Mouse (Mus musculus): ENCODE data around the gene Tmed4. TPM values are rescaled to one million over a fixed set of nuclear protein-coding genes. Genes with fewer than 3 reads are reported as not detected.

Gene Tmed4
- polyA plus RNA-seq (2015; fragmentation: Nextera tagmentation; extraction: Ambion mirVana) = 116 TPM in 2 replicates

DNA sequence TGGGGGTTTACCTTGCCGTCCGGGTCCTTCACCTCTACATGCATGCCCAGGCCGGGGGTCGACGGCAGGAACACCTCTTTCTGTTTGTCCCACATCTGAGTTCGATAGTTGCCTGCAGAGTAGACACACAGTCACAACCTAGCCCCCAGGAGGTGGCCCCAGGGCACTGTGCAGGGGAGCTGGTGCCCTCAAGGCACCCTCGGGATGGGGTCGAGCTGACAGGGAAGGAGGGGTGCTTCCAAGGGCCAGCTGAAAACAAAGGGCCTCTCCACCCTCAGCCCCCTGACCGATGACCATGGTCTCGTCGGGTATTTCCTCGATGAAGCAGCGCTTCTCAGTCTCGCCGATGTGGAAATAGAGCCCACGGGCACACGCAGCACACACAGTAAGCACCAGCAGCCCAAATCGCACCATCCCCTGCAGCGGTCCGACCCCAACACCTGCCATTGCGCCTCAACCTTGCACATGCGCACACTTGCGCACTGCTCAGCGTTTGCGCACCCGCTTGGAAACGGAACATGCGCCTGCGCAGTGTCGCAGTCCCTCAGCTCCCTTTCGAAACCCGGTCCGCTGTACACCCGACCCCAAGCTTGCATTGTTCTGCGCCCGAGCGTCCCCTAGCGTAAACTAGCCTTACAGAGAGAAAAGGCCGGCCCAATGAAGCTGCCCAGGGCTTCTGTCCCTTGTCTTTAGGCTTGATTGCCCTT lies at the start of gene Tmed4:
Tmed4 (minus strand) TSS at position 484 of the 707 bp plus-strand sequence.
- under 1% methylated on average over 39 of the region's 39 CpGs for WGBS
- H3K9me3 ChIP-seq = no peaks in the 10 kb centered on the region
- H3K4me1 ChIP-seq = peaks cover 16% of the 10 kb centered on the region; the same call in 1 of the 2 replicates
- peak within 1 kb of the TSS; percentile 92 for H3K4me3 ChIP-seq (replicated peaks)
- H3K9ac ChIP-seq = peak within 1 kb of the TSS; percentile 87
- peaks cover 10% of the 10 kb centered on the region; the same call in 1 of the 2 replicates for H3K36me3 ChIP-seq
- ATAC-seq (ENCODE audit: insufficient read depth, low FRiP score, low read depth) = peak; percentile 97
- peak within 1 kb of the TSS; percentile 83 for H3K4me2 ChIP-seq
- no peaks in the 10 kb centered on the region for H3K27me3 ChIP-seq (replicated peaks)
- H3K27ac ChIP-seq = peak within 1 kb of the TSS; percentile 51; the same call in 1 of the 2 replicates

DNA sequence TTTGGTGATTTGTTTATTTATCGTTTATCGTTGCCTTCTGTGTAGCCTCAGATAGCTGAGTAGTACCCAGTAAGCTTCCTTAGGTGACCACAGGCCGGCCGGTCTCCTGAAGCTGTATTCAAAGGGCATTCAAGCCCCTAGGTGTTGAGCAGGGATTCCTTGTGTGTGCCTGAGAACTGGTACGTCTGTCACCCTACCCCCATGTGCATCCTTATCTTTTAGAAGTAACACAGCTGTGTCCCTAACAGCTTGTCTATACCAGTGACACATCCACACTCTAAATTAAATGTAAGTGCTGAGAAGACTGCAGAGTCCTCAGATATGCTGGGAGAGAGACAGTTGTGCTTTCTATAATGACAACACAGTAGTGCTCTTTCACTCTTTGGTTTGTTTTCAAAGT lies 48.7 kb upstream of the Tmed4 start:
- H3K4me3 ChIP-seq (replicated peaks) = no peak overlapping the region
- H3K9me3 ChIP-seq = no peaks in the 10 kb centered on the region
- H3K36me3 ChIP-seq = peaks cover 19% of the 10 kb centered on the region; the same call in 1 of the 2 replicates

DNA sequence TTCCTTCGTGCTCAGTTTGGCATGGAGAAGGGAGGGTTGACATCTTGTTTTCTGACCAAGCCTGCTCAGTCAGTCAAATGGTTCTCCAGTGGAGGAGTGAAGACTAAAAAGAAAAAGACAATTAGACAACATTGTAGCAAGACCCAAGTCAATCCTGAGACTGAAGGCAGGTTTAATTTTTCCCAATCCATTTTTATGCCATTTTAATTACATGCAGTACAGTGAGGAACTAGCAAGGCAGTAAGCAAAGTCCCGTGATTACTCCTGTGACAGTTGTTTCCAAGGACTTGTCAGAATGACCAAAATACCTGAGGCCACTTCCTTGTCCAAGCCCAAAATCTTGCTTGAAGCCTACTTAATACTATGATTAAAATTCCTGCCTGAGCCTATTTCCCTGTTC lies 47.4 kb upstream of the Tmed4 start:
- H3K27ac ChIP-seq = no peak overlapping the region
- H3K9me3 ChIP-seq = no peaks in the 10 kb centered on the region
- H3K36me3 ChIP-seq = peaks cover 26% of the 10 kb centered on the region
- no peaks in the 10 kb centered on the region for H3K27me3 ChIP-seq (replicated peaks)
- no peak overlapping the region for H3K4me2 ChIP-seq
- H3K4me3 ChIP-seq (replicated peaks) = no peak overlapping the region
- H3K4me1 ChIP-seq = no peaks in the 10 kb centered on the region
- ATAC-seq (ENCODE audit: insufficient read depth, low FRiP score, low read depth) = no peak
- WGBS = 88% methylated on average over 2 of the region's 2 CpGs
- no peak overlapping the region for H3K9ac ChIP-seq

More for the DNA sequence above, 48.7 kb upstream of the Tmed4 start:
- Histone ChIP-seq H3K4me2 (no peak overlapping the region), H3K9ac (no peak overlapping the region), H3K27me3 (replicated peaks) (no peaks in the 10 kb centered on the region), H3K27ac (no peak overlapping the region), H3K4me1 (no peaks in the 10 kb centered on the region)
- no peak for ATAC-seq (ENCODE audit: insufficient read depth, low FRiP score, low read depth)
- WGBS = 77% methylated on average over 5 of the region's 5 CpGs

DNA sequence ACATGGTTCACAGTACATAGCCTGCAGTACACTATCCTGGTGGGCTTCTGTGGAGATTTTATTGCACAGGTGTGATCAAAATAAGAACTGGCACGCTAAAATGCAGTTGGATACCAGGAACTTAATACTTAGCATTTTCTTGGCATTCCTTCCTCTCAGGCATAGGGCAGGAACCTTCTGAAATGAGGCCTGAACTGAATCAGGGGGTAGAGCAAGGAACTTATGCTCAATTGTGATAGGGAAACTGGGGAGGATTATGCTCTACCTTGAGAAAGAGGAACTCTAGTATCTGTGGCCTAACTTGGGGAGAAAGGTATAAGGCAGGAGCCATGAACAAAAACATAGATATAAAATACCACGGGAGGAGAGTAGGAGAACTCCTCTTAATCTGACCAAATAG lies 44.7 kb upstream of the Tmed4 start:
- H3K36me3 ChIP-seq = peaks cover 40% of the 10 kb centered on the region

DNA sequence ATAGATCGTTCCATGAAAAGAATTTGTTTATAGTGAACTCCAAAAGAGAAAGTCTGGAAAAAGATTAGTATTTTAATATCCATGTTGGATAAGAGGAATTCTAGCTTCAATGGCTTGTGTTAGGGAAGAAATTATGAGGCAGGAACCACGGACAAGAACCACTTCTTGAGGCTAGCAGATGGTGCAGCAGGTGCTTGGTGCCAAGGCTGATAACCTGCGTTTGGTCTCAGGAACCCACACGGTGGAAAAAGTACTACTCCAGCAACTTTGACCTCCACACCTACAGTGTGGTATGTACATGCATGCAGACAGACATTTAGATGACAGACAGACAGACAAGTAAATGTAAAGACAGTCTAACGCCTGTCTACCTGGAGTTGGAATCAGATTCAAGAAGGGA lies 43.9 kb upstream of the Tmed4 start:
- Histone ChIP-seq H3K9me3 (no peaks in the 10 kb centered on the region), H3K27me3 (replicated peaks) (no peaks in the 10 kb centered on the region), H3K27ac (no peak overlapping the region), H3K36me3 (peaks cover 39% of the 10 kb centered on the region), H3K9ac (no peak overlapping the region), H3K4me3 (replicated peaks) (no peak overlapping the region), H3K4me2 (no peak overlapping the region), H3K4me1 (no peaks in the 10 kb centered on the region)
- WGBS = 87% methylated on average over 5 of the region's 5 CpGs
- no peak for ATAC-seq (ENCODE audit: insufficient read depth, low FRiP score, low read depth)

More for the DNA sequence above, 44.7 kb upstream of the Tmed4 start:
- Histone ChIP-seq H3K9ac (no peak overlapping the region), H3K4me1 (no peaks in the 10 kb centered on the region), H3K4me3 (replicated peaks) (no peak overlapping the region), H3K27ac (no peak overlapping the region), H3K9me3 (no peaks in the 10 kb centered on the region), H3K4me2 (no peak overlapping the region), H3K27me3 (replicated peaks) (no peaks in the 10 kb centered on the region)
- no peak for ATAC-seq (ENCODE audit: insufficient read depth, low FRiP score, low read depth)
- WGBS = 81% methylated on average over 2 of the region's 2 CpGs

DNA sequence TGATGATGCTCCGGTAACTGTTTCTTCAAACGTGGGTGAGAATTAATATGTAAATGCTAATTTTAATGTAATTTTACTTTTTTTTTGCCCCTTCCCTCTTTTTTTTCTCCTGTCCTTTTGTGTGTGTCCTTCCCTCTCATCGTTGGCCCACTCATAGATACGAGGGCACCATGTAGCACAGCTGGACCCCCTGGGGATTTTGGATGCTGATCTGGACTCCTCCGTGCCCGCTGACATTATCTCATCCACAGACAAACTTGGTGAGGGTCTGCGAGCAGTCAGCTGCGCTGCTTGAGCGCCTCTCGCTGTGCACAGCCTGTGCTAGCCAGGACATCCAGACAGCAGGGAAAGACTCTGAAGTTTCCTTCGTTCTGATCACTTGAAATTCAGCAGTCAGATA lies 42.2 kb upstream of the Tmed4 start:
- Histone ChIP-seq H3K27me3 (replicated peaks) (no peaks in the 10 kb centered on the region), H3K36me3 (peaks cover 34% of the 10 kb centered on the region), H3K9ac (no peak overlapping the region), H3K4me3 (replicated peaks) (no peak overlapping the region), H3K4me1 (no peaks in the 10 kb centered on the region), H3K27ac (no peak overlapping the region), H3K9me3 (no peaks in the 10 kb centered on the region), H3K4me2 (no peak overlapping the region)
- no peak for ATAC-seq (ENCODE audit: insufficient read depth, low FRiP score, low read depth)
- WGBS = 89% methylated on average over 11 of the region's 11 CpGs

DNA sequence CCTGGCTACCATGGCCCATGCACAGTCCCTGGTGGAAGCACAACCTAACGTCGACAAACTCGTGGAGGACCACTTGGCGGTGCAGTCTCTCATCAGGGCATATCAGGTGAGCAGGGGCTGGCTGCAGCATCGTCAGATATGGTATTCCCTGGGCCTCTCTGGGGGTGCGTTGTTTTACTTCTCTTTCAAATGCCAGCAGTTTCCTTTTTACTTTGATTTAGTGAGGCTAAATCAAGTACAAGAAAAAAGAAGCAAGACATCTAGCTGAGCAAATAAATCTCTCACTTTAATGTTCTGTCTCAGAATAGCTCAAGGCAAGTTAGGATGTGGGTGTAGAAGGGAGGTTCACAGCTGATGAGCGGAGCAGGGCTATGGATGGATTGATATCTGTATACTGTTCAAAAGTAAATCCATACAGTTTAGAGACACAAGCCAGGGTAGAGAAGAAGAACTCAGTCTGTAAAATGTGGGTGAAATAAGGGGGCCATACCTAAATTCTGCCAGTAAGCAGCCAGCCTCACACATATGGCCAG lies 39.3 kb upstream of the Tmed4 start:
- no peak for ATAC-seq (ENCODE audit: insufficient read depth, low FRiP score, low read depth)
- Histone ChIP-seq H3K36me3 (peaks cover 32% of the 10 kb centered on the region), H3K4me1 (no peaks in the 10 kb centered on the region), H3K27ac (no peak overlapping the region), H3K9ac (no peak overlapping the region), H3K27me3 (replicated peaks) (no peaks in the 10 kb centered on the region), H3K4me3 (replicated peaks) (no peak overlapping the region), H3K4me2 (no peak overlapping the region), H3K9me3 (no peaks in the 10 kb centered on the region)
- 75% methylated on average over 7 of the region's 7 CpGs for WGBS

DNA sequence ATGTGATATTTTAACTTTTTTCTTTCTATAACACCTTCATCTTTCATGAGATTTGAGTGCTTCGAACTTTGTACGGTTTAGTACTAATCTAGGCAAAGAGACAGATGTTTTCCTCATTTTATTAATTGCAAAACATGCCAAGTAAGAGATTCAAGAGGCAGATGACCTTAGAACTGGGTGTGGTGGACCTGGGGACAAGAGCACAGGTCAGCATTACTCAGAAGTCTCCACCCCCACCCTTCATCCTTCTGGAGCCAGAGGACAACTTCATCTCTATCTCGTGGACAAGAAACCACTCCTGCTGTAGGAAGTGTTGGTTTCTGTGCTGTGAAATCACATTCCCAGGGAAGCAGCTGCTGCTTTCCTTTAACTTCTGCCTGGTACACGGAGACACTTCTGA lies 33.5 kb upstream of the Tmed4 start:
- no peak overlapping the region for H3K4me2 ChIP-seq
- 0 out of 2 replicates have a peak, but pooled peaks cover 16% of the 10 kb centered on the region for H3K36me3 ChIP-seq
- no peaks in the 10 kb centered on the region for H3K27me3 ChIP-seq (replicated peaks)
- no peaks in the 10 kb centered on the region for H3K4me1 ChIP-seq
- H3K9me3 ChIP-seq = no peaks in the 10 kb centered on the region
- WGBS = 90% methylated on average over 4 of the region's 4 CpGs
- no peak for ATAC-seq (ENCODE audit: insufficient read depth, low FRiP score, low read depth)
- no peak overlapping the region for H3K4me3 ChIP-seq (replicated peaks)
- no peak overlapping the region for H3K27ac ChIP-seq
- H3K9ac ChIP-seq = no peak overlapping the region

DNA sequence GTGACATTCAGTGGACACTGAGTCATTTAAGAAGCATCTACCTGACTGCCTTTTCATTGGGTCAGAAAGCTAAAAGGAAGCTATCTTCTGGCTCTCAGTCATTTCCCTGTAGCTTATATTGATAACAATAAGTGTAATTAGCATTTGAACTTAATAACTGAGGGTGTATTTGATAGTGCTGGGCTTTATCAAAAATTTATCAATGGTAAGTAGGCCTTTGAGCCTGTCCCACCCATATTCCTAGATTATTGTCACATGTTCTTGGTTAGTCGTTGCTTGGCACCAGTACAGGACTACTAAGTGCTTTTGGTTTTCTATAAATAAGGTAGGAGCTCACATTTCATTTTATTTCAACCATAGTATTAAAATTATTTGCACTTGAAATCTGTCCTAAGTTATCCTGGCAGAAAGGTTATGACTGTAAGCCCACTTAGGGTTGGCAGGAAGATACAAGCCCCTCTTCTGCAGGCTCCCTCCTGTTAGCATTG lies 31.3 kb upstream of the Tmed4 start:
- Histone ChIP-seq H3K27me3 (replicated peaks) (no peaks in the 10 kb centered on the region), H3K4me2 (no peak overlapping the region), H3K4me1 (no peaks in the 10 kb centered on the region), H3K27ac (no peak overlapping the region), H3K9ac (no peak overlapping the region), H3K9me3 (no peaks in the 10 kb centered on the region), H3K4me3 (replicated peaks) (no peak overlapping the region), H3K36me3 (peaks cover 21% of the 10 kb centered on the region; the same call in 1 of the 2 replicates)
- 72% methylated on average over 1 of the region's 1 CpGs for WGBS
- no peak for ATAC-seq (ENCODE audit: insufficient read depth, low FRiP score, low read depth)

DNA sequence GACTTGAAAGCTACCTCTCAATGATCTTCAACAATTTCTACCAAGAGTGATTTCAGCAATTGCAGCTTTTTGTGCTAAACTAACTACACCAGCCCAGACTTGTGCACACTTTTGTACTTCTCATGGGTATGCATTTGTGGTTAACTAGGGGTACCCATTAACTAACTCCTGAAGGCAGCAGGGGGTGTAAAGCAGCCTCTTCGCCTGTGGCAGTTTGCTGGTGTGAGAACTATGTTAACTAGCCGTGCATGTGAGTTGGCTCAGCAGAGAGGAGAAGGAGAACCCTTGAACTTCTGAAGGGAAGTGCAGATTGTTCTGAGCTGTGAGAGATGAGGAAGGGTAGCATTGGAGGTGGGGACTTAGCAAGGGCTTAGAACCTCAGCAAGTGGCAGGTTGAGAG lies 28.1 kb upstream of the Tmed4 start:
- H3K27me3 ChIP-seq (replicated peaks) = no peaks in the 10 kb centered on the region
- H3K4me3 ChIP-seq (replicated peaks) = no peak overlapping the region
- H3K9me3 ChIP-seq = no peaks in the 10 kb centered on the region
- no peaks in the 10 kb centered on the region; the same call in 1 of the 2 replicates for H3K4me1 ChIP-seq
- H3K4me2 ChIP-seq = no peak overlapping the region
- no peak for ATAC-seq (ENCODE audit: insufficient read depth, low FRiP score, low read depth)
- no peak overlapping the region for H3K27ac ChIP-seq
- H3K9ac ChIP-seq = no peak overlapping the region
- peaks cover 33% of the 10 kb centered on the region; the same call in 1 of the 2 replicates for H3K36me3 ChIP-seq
- 89% methylated on average over 2 of the region's 2 CpGs for WGBS

DNA sequence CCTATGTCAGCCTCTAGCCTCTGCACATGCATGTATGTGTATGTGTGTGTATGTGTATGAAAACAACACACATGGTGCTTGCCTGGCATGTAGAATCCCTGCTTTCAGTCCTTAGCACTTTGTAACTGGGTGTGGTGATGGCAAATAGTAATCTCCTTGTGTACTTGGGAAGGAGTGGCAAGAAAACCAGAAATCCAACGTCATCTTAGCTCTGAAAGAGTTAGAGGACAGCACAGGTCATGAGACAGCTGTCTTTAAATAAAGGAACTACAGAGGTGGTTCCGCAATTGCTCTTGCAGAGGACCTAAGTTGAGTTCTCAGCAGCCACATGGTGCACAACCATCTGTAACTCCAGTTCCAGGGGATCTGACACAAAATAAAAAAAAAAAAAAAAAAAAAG lies 24.8 kb upstream of the Tmed4 start:
- peak overlapping the region; percentile 14; the same call in 1 of the 2 replicates for H3K27ac ChIP-seq
- H3K9me3 ChIP-seq = no peaks in the 10 kb centered on the region
- no peak overlapping the region for H3K4me3 ChIP-seq (replicated peaks)
- H3K9ac ChIP-seq = no peak overlapping the region
- H3K4me1 ChIP-seq = no peaks in the 10 kb centered on the region; the same call in 1 of the 2 replicates
- ATAC-seq (ENCODE audit: insufficient read depth, low FRiP score, low read depth) = 0 out of 2 replicates have a peak, but pooled peaks have one; percentile 40
- no peak overlapping the region for H3K4me2 ChIP-seq
- H3K36me3 ChIP-seq = peaks cover 34% of the 10 kb centered on the region; the same call in 1 of the 2 replicates
- 64% methylated on average over 2 of the region's 2 CpGs for WGBS
- H3K27me3 ChIP-seq (replicated peaks) = no peaks in the 10 kb centered on the region

DNA sequence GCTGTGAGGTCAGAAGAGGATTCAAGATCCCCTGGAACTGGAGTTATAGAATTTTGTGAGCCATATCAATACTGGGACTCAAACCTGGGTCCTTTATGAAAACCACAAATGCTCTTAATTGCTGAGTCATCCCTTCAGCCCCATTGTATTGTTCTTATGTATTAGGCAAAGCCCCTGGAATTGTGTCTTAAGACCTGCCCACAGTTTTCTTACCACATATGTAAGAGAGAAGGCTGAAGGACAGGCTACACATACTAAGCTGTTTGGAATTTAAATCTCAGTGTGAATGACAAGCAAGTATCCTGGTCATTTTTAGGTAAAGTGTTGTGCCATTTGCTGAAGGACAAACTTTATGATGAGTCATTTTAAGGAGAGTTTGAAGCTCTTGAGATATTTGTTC lies 21.4 kb upstream of the Tmed4 start:
- no peak overlapping the region for H3K9ac ChIP-seq
- no peak overlapping the region for H3K4me3 ChIP-seq (replicated peaks)
- no peaks in the 10 kb centered on the region; the same call in 1 of the 2 replicates for H3K4me1 ChIP-seq
- no peak for ATAC-seq (ENCODE audit: insufficient read depth, low FRiP score, low read depth)
- no peaks in the 10 kb centered on the region for H3K27me3 ChIP-seq (replicated peaks)
- no peak overlapping the region for H3K4me2 ChIP-seq
- peaks cover 23% of the 10 kb centered on the region; the same call in 1 of the 2 replicates for H3K36me3 ChIP-seq
- no peaks in the 10 kb centered on the region for H3K9me3 ChIP-seq
- H3K27ac ChIP-seq = no peak overlapping the region

Measured in stomach, embryonic 15.5 days (tissue).